Mouse (Mus musculus) liver, embryonic 14.5 days (tissue): ENCODE data around the gene Rc3h1.

ENCODE experiments used
- CTCF ChIP-seq: IDR thresholded peaks from 2 replicates; pipeline ENCODE4 v1.5.1; 2016; ENCODE audit warnings: antibody characterized with exemption, low read depth, control low read depth
- EP300 ChIP-seq: IDR thresholded peaks from 2 replicates; pipeline ENCODE4 v1.6.1; 2016; ENCODE audit warnings: antibody characterized with exemption, low read depth

GRCm38 (mm10) chr1:160906558-160907481 lies 602 bp downstream of the Rc3h1 start:
- TF ChIP-seq EP300: no peak
- TF ChIP-seq CTCF: no peak
